Comparison of ENCODE assay signal across 23 mouse cellular contexts in the genomic region with DNA sequence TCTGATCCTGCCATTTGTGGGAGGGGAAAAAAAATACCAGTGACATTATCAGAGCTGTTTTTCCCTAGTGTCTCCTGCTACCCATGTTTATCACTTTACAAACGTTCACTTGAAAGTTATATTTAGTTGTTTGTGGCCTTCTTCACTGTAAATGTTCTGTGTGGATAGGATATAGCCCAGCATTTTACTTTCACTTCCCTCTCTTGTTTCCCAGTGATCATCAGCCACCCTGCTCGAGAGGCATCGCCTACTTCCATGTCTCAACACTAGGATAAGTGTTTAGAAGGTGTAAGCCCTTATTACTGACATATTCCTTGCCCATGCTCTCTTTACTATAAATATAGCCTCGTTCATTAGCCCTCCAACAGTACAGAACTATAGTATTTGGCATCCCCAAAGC.
A peak's percentile ranks its signal among the peaks of the same experiment; 100 is the strongest.
DNase-seq lines count a peak whose midpoint lies in the region; ATAC-seq and TF ChIP-seq lines count a peak whose summit lies in the region.
"Had no signal": no experiment of that assay in that cellular context is flagged by ENCODE, and none has a peak within 500 bp of the region (broad histone marks: within the 10 kb centered on the region; RNA-seq: fewer than 3 reads in every experiment).

No protein-coding gene starts in this region.

- H3K27me3 ChIP-seq in heart, embryonic 13.5 days (replicated peaks), result no peaks in the 10 kb centered on the region
- H3K27me3 ChIP-seq in heart, embryonic 10.5 days (ENCODE audit: insufficient read depth, poor library complexity, severe bottlenecking), result no peaks in the 10 kb centered on the region
- H3K27me3 ChIP-seq in heart, postnatal 0 days (ENCODE audit: control insufficient read depth, insufficient read depth, low read length), result no peaks in the 10 kb centered on the region
- no peaks in the 10 kb centered on the region for H3K27me3 ChIP-seq in splenic B cell, adult 2 months (ENCODE audit: control insufficient read depth, insufficient read depth, low read length, poor library complexity, severe bottlenecking)
- H3K27me3 ChIP-seq in thymus, adult 2 months (ENCODE audit: control insufficient read depth, insufficient read depth, low read length), result no peaks in the 10 kb centered on the region
- H3K27me3 ChIP-seq: embryonic facial prominence, embryonic 13.5 days; forebrain, embryonic 12.5 days; hindbrain, embryonic 12.5 days had no signal

- H3K4me1 ChIP-seq in heart, embryonic 13.5 days, result peaks cover 7% of the 10 kb centered on the region
- no peaks in the 10 kb centered on the region for H3K4me1 ChIP-seq in heart, embryonic 10.5 days
- no peaks in the 10 kb centered on the region for H3K4me1 ChIP-seq in heart, postnatal 0 days (ENCODE audit: control insufficient read depth, insufficient read depth)
- H3K4me1 ChIP-seq in thymus, adult 2 months (replicated peaks; ENCODE audit: control insufficient read depth, insufficient read depth, low read length), result no peaks in the 10 kb centered on the region
- H3K4me1 ChIP-seq: embryonic facial prominence, embryonic 13.5 days; forebrain, embryonic 12.5 days; hindbrain, embryonic 12.5 days had no signal

- no peaks in the 10 kb centered on the region for H3K36me3 ChIP-seq in heart, embryonic 13.5 days
- H3K36me3 ChIP-seq in heart, embryonic 10.5 days, result no peaks in the 10 kb centered on the region
- no peaks in the 10 kb centered on the region for H3K36me3 ChIP-seq in heart, postnatal 0 days (replicated peaks; ENCODE audit: control insufficient read depth, insufficient read depth, low read length)
- no peaks in the 10 kb centered on the region for H3K36me3 ChIP-seq in splenic B cell, adult 2 months (ENCODE audit: control insufficient read depth, insufficient read depth, low read length, poor library complexity, severe bottlenecking)
- H3K36me3 ChIP-seq in thymus, adult 2 months (ENCODE audit: control insufficient read depth, insufficient read depth, low read length), result no peaks in the 10 kb centered on the region
- H3K36me3 ChIP-seq: embryonic facial prominence, embryonic 13.5 days; forebrain, embryonic 12.5 days; hindbrain, embryonic 12.5 days had no signal

- no peak for TF ChIP-seq CTCF in heart, postnatal 0 days (IDR thresholded peaks at IDR 0.05; ENCODE audit: low read depth)
- TF ChIP-seq CTCF in thymus, adult 2 months (IDR thresholded peaks at IDR 0.05; ENCODE audit: borderline replicate concordance, control insufficient read depth, extremely low read depth, insufficient read depth, low read length, poor library complexity), result no peak

- no peak overlapping the region for H3K27ac ChIP-seq in heart, embryonic 13.5 days (replicated peaks)
- no peak overlapping the region for H3K27ac ChIP-seq in heart, embryonic 10.5 days
- peak overlapping the region; percentile 47; the same call in 1 of the 2 replicates for H3K27ac ChIP-seq in heart, postnatal 0 days (ENCODE audit: low read depth)
- no peak overlapping the region for H3K27ac ChIP-seq in thymus, adult 2 months (ENCODE audit: control insufficient read depth, insufficient read depth, low read length)
- H3K27ac ChIP-seq: embryonic facial prominence, embryonic 13.5 days; forebrain, embryonic 12.5 days; gastrocnemius, adult 2 months; heart, adult 2 months; hindbrain, embryonic 12.5 days had no signal

- peak overlapping the region; percentile 3; the same call in 1 of the 2 replicates for H3K4me2 ChIP-seq in heart, embryonic 13.5 days
- H3K4me2 ChIP-seq in heart, postnatal 0 days (ENCODE audit: low read depth, low read length), result no peak overlapping the region
- H3K4me2 ChIP-seq: embryonic facial prominence, embryonic 13.5 days; forebrain, embryonic 12.5 days; hindbrain, embryonic 12.5 days had no signal

- 42% methylated on average over 4 of the region's 4 CpGs for WGBS in heart, embryonic 13.5 days
- WGBS in heart, embryonic 10.5 days, result 60% methylated on average over 4 of the region's 4 CpGs
- 42% methylated on average over 4 of the region's 4 CpGs for WGBS in heart, postnatal 0 days
- WGBS in thymus, adult 2 months, result 60% methylated on average over 4 of the region's 4 CpGs

- no peak overlapping the region for H3K4me3 ChIP-seq in heart, embryonic 13.5 days
- H3K4me3 ChIP-seq in heart, embryonic 10.5 days, result no peak overlapping the region
- no peak overlapping the region for H3K4me3 ChIP-seq in heart, postnatal 0 days (ENCODE audit: low read depth, low read length)
- H3K4me3 ChIP-seq in thymus, adult 2 months (ENCODE audit: control insufficient read depth, insufficient read depth, low read length), result no peak overlapping the region
- H3K4me3 ChIP-seq: embryonic facial prominence, embryonic 13.5 days; forebrain, embryonic 12.5 days; gastrocnemius, adult 2 months; heart, adult 2 months; hindbrain, embryonic 12.5 days had no signal

- no peak overlapping the region for H3K9ac ChIP-seq in heart, embryonic 13.5 days
- H3K9ac ChIP-seq in heart, postnatal 0 days (replicated peaks; ENCODE audit: low read depth, low read length), result no peak overlapping the region
- H3K9ac ChIP-seq: embryonic facial prominence, embryonic 13.5 days; forebrain, embryonic 12.5 days; forebrain, postnatal 0 days; hindbrain, embryonic 12.5 days had no signal

- no peak for ATAC-seq in heart, embryonic 13.5 days (ENCODE audit: extremely low read depth, insufficient number of reproducible peaks, low FRiP score, low TSS enrichment)
- ATAC-seq in heart, postnatal 0 days (ENCODE audit: insufficient read depth, low read depth), result no peak
- ATAC-seq in megakaryocyte, adult 5-6 weeks (ENCODE audit: poor library complexity, severe bottlenecking), result peak; percentile 98
- ATAC-seq: forebrain, postnatal 0 days; hindbrain, embryonic 16.5 days; inflammation-experienced regulatory T-cells, adult 6 months had no signal

- no peak for TF ChIP-seq EP300 in heart, postnatal 0 days (IDR thresholded peaks at IDR 0.05; ENCODE audit: low read depth)

- no peak for TF ChIP-seq POLR2A in thymus, adult 2 months (IDR thresholded peaks at IDR 0.05; ENCODE audit: control insufficient read depth, extremely low read depth, insufficient read depth, low read length, poor library complexity)

- H3K9me3 ChIP-seq in heart, embryonic 13.5 days, result no peaks in the 10 kb centered on the region
- H3K9me3 ChIP-seq in heart, embryonic 10.5 days, result no peaks in the 10 kb centered on the region
- no peaks in the 10 kb centered on the region for H3K9me3 ChIP-seq in heart, postnatal 0 days (replicated peaks; ENCODE audit: control insufficient read depth, low read length)
- H3K9me3 ChIP-seq: embryonic facial prominence, embryonic 13.5 days; forebrain, embryonic 12.5 days; hindbrain, embryonic 12.5 days had no signal

- DNase-seq in heart, embryonic 10.5 days (ENCODE audit: low spot score), result no peak
- DNase-seq in heart, postnatal 0 days (ENCODE audit: low spot score), result no peak
- no peak for DNase-seq in heart, adult 8-10 months (ENCODE audit: low spot score)
- DNase-seq in splenic B cell, adult 2 months (ENCODE audit: low read depth, low spot score), result peak; percentile 2
- no peak for DNase-seq in spleen, postnatal 10 days (ENCODE audit: low spot score in 2 of 2)
- no peak for DNase-seq in thymus, adult 2 months
- DNase-seq: adrenal gland, postnatal 10 days; cerebellum, adult 11 months; cerebellum, adult 8-10 months; cerebellum, postnatal 25 days; forebrain, postnatal 0 days; gastrocnemius, adult 2 months; gastrocnemius, postnatal 25 days; heart, adult 2 months; heart, postnatal 36 days; kidney, adult 18-20 months had no signal
